Mouse (Mus musculus) bone marrow, adult 2 months (tissue): ENCODE results near the gene Gdf10. TPM values are rescaled to one million over a fixed set of nuclear protein-coding genes. Genes with fewer than 3 reads are reported as not detected.

Experiments
- H3K27ac ChIP-seq: fragments of 200-500 bp; 2 replicates; pipeline ENCODE4 v1.5.1; 2012; ENCODE audit warnings: low read depth, mild to moderate bottlenecking, control low read depth, inconsistent platforms, low read length; ENCODE audit not compliant: control insufficient read depth, poor library complexity, insufficient read depth
- H3K4me1 ChIP-seq: fragments of 200-500 bp; 2 replicates; pipeline ENCODE4 v1.6.1; 2011; ENCODE audit warnings: low read length; ENCODE audit not compliant: control insufficient read depth, insufficient read depth
- H3K4me3 ChIP-seq: fragments of 200-500 bp; replicated peaks from 2 replicates; pipeline ENCODE3; 2011; ENCODE audit warnings: mild to moderate bottlenecking, low read depth, low read length, control low read depth; ENCODE audit not compliant: control insufficient read depth
- CTCF ChIP-seq: fragments of 200-500 bp; IDR thresholded peaks from 2 replicates; pipeline ENCODE4 v1.5.1; 2011; ENCODE audit warnings: low read length, control low read depth; ENCODE audit not compliant: control insufficient read depth, insufficient read depth
- POLR2A ChIP-seq: fragments of 200-500 bp; IDR thresholded peaks from 2 replicates; pipeline ENCODE4 v1.6.1; 2011; ENCODE audit warnings: low read depth, mild to moderate bottlenecking, control low read depth, low read length, borderline replicate concordance; ENCODE audit not compliant: control insufficient read depth
- WGBS: fragments of 180-500 bp; shearing (Covaris S2); methylation state at CpG from one replicate; pipeline ENCODE4 v1.1.7; 2018; 5-methylcytosine and 5-hydroxymethylcytosine counted together
- polyA plus RNA-seq: library from polyadenylated mRNA; stranded (reverse); fragments of >200 nt; gene quantifications from 2 replicates; pipeline ENCODE4 v1.2.4, GENCODE M21; 2011; ENCODE audit warnings: low replicate concordance; ENCODE audit not compliant: missing spikeins, insufficient read depth, insufficient read length

The Gdf10 gene
- polyA plus RNA-seq, 1 experiment, result not detected

- no peaks in the 10 kb centered on the region for H3K4me1 ChIP-seq
- TF ChIP-seq CTCF (no peak), POLR2A (no peak)
- 52% methylated on average over 7 of the region's 7 CpGs for WGBS
- H3K27ac ChIP-seq, result no peak overlapping the region
- no peak overlapping the region for H3K4me3 ChIP-seq
Measured at GRCm38 (mm10) chr14:33972679-33973078, 49.3 kb downstream of the Gdf10 start.

DNA sequence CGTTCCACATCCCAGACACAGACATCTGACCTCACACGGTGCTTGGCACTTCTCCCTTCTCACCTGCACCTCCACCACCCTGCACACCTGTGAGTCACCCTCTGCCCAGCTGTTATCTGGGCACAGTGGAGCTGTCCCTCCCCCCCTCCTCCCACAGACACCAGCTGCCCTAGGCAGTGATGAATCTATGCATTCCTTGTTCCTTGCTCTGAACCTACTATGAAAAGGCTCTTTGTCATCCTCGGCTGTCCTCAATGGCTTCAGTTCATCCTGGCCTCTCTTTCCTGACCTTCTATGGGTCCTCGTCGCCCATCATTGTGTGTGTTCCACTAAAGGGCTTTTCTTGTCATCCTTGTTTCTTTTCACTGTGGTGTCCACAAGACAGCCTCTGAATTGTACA, 51.4 kb downstream of the Gdf10 start:
- no peak overlapping the region for H3K4me3 ChIP-seq
- 67% methylated on average over 5 of the region's 5 CpGs for WGBS
- no peak overlapping the region for H3K27ac ChIP-seq
- TF ChIP-seq CTCF (no peak), POLR2A (no peak)
- no peaks in the 10 kb centered on the region for H3K4me1 ChIP-seq

GRCm38 (mm10) chr14:33977748-33978147, 54.4 kb downstream of the Gdf10 start:
- 48% methylated on average over 7 of the region's 7 CpGs for WGBS
- Histone ChIP-seq H3K4me3 (no peak overlapping the region), H3K4me1 (no peaks in the 10 kb centered on the region), H3K27ac (no peak overlapping the region)
- TF ChIP-seq POLR2A (no peak), CTCF (no peak)

- no peak for TF ChIP-seq CTCF
- TF ChIP-seq POLR2A, result no peak
- Histone ChIP-seq H3K4me1 (no peaks in the 10 kb centered on the region), H3K4me3 (no peak within 1 kb of the TSS), H3K27ac (no peak within 1 kb of the TSS)
- 7% methylated on average over 25 of the region's 25 CpGs for WGBS
Measured at GRCm38 (mm10) chr14:33978604-33979059, 55.2 kb downstream of the Gdf10 start, which contains the start of gene Zfp488. TSS of gene Zfp488 (minus strand) at chr14:33978764.

Other genes starting within 250 kb of the Gdf10 start
- not detected in 2 replicates for gene Gdf2, start 17.5 kb downstream of the Gdf10 start, polyA plus RNA-seq
- gene Rbp3, start 30.4 kb downstream of the Gdf10 start, polyA plus RNA-seq, result not detected in 2 replicates
- not detected in 2 replicates for gene Zfp488, start 55.2 kb downstream of the Gdf10 start, polyA plus RNA-seq
- gene Gm30083, start 91.6 kb downstream of the Gdf10 start, polyA plus RNA-seq, result not detected in 2 replicates
- not detected in 2 replicates for gene Gm5460, start 93.2 kb downstream of the Gdf10 start, polyA plus RNA-seq
- gene Antxrl, start 129.1 kb downstream of the Gdf10 start, polyA plus RNA-seq, result not detected in 2 replicates
- gene Anxa8, start 162.4 kb downstream of the Gdf10 start, polyA plus RNA-seq, result 2.0 TPM in 1 of 2 replicates, not detected in the other
- gene A630023A22Rik, start 179.2 kb downstream of the Gdf10 start, polyA plus RNA-seq, result not detected in 2 replicates
- gene Npy4r, start 228.9 kb downstream of the Gdf10 start, polyA plus RNA-seq, result not detected in 2 replicates